Mouse (Mus musculus): ENCODE results near the gene Fat4. TPM values are rescaled to one million over a fixed set of nuclear protein-coding genes. Genes with fewer than 3 reads are reported as not detected.

The Fat4 gene
- polyA plus RNA-seq (2012; rRNA removed): 1.2 and 1.5 TPM in 2 replicates

DNA sequence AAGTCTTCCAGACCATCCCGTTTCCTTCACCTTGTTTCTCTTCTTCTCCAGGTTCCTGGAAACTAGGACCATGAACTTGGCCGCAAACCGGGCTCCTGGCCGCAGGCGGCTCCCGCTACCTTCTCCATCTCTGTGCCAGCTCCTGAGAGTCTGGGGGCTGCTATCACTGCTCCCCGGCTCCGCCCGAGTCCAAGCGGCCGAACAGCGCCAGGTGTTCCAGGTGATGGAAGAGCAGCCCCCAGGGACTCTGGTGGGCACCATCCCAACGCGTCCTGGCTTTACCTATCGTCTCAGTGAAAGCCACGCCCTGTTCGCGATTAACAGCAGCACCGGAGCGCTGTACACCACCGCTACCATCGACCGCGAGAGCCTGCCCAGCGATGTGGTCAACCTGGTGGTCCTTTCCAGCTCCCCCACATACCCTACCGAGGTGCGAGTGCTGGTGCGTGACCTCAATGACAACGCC, at the start of gene Fat4:
TSS of gene Fat4 (plus strand) at position 51 of the 466 bp plus-strand sequence.
- 2% methylated on average over 29 of the region's 29 CpGs for WGBS
- H3K4me3 ChIP-seq (replicated peaks; ENCODE audit: insufficient read depth, low read depth, low read length): peak within 1 kb of the TSS; percentile 56
- H3K27ac ChIP-seq (ENCODE audit: insufficient read depth, low read length): no peak within 1 kb of the TSS
- H3K27me3 ChIP-seq (ENCODE audit: control insufficient read depth, insufficient read depth, low read length): no peaks in the 10 kb centered on the region
- no peak for TF ChIP-seq CTCF (IDR thresholded peaks at IDR 0.05; ENCODE audit: borderline replicate concordance, insufficient read depth, low read depth, low read length)
- TF ChIP-seq POLR2A (IDR thresholded peaks at IDR 0.05; ENCODE audit: borderline replicate concordance, insufficient read depth, low read length): no peak
- H3K4me1 ChIP-seq (ENCODE audit: control insufficient read depth, insufficient read depth, low read length): no peaks in the 10 kb centered on the region
- DNase-seq: peak; percentile 14 to 20

DNA sequence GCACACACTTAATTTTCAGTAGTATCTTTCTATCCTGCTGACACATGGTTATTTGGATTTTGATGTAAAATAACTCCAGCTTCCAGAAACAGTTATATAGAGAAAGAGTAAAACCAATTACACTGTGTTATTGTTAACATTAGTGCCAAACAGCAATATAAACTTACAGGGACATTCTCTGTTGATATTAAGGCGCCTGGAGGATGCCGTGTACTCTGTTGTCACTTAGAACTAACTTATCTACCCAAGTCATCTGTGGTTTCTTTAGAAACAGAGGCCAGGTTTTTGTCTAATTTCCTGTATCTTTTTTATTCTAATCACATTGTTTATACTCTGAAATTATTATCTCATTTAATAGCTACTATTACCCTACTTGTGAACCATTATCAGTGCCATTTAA, 47.3 kb upstream of the Fat4 start:
- H3K4me1 ChIP-seq (ENCODE audit: control insufficient read depth, insufficient read depth, low read length): no peaks in the 10 kb centered on the region
- TF ChIP-seq CTCF (IDR thresholded peaks at IDR 0.05; ENCODE audit: borderline replicate concordance, insufficient read depth, low read depth, low read length): no peak
- TF ChIP-seq POLR2A (IDR thresholded peaks at IDR 0.05; ENCODE audit: borderline replicate concordance, insufficient read depth, low read length): no peak
- H3K4me3 ChIP-seq (replicated peaks; ENCODE audit: insufficient read depth, low read depth, low read length): no peak overlapping the region
- DNase-seq: no peak
- WGBS: 96% methylated on average over 2 of the region's 2 CpGs
- H3K27me3 ChIP-seq (ENCODE audit: control insufficient read depth, insufficient read depth, low read length): no peaks in the 10 kb centered on the region
- H3K27ac ChIP-seq (ENCODE audit: insufficient read depth, low read length): no peak overlapping the region

DNA sequence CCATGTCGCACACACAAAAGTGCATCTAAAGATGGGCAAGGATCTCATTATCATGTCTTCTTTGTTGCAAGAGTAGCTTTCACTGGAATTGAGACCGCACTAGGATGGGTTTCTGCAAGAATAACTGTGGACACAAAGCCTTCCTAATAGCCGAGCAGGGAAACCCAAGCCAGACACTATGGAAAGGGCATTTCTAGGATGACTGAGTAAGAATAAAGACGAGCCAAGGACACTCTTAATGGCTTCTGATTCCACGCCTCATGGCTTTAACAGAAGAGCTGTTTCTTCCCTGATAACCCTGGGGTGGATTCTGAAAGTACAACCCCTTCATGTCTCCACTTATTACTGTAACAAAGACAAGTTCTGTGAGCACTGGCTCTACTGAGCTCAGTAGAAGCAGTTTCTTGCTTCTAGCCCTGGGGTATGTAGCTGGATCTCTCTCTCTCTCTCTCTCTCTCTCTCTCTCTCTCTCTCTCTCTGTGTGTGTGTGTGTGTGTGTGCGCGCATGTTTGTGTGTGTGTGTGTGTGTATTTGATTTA, 43.7 kb upstream of the Fat4 start:
- no peak overlapping the region for H3K4me3 ChIP-seq (replicated peaks; ENCODE audit: insufficient read depth, low read depth, low read length)
- 51% methylated on average over 7 of the region's 7 CpGs for WGBS
- TF ChIP-seq CTCF (IDR thresholded peaks at IDR 0.05; ENCODE audit: borderline replicate concordance, insufficient read depth, low read depth, low read length): no peak
- TF ChIP-seq POLR2A (IDR thresholded peaks at IDR 0.05; ENCODE audit: borderline replicate concordance, insufficient read depth, low read length): no peak
- no peaks in the 10 kb centered on the region for H3K4me1 ChIP-seq (ENCODE audit: control insufficient read depth, insufficient read depth, low read length)
- no peak overlapping the region for H3K27ac ChIP-seq (ENCODE audit: insufficient read depth, low read length)
- DNase-seq: no peak
- no peaks in the 10 kb centered on the region for H3K27me3 ChIP-seq (ENCODE audit: control insufficient read depth, insufficient read depth, low read length)

DNA sequence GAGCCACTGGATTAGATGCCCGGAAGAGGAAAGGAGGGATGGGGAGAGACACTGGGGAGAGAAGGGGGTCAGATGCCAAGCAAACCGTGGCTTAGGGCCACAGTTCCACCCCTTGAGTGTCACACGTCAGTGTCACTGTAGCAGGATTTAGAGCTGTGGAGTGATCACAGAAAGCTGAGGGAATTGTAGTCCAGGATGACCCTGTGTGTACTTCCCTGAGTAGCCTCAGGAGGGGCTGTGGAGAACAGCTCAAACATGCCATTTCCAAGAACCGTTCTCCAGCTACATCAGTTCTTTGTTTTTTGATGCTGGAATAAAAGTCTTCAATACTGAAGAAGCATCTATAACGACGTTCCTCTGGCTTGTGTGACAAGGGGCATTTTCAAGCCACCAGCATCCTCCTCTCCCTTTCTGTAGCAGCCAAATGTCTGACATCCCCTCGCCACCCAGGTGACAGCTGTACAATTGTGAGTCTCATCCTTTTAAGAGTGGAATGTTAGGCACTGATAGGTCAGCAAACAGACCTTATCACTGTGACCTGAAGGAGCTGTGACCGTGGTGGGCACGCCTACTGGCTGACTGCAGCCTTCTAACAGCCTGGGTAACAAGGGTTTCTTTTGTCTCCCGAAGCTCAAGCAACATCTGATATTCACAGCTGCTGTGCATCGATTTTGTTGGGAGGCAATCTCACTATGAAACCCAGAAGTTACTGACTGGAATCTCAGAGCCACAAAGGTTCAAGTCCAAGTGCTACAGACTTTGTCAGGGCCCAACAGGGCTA, 39.9 kb upstream of the Fat4 start:
- Histone ChIP-seq H3K4me1 (ENCODE audit: control insufficient read depth, insufficient read depth, low read length) (no peaks in the 10 kb centered on the region), H3K27me3 (ENCODE audit: control insufficient read depth, insufficient read depth, low read length) (no peaks in the 10 kb centered on the region), H3K27ac (ENCODE audit: insufficient read depth, low read length) (no peak overlapping the region), H3K4me3 (replicated peaks; ENCODE audit: insufficient read depth, low read depth, low read length) (no peak overlapping the region)
- TF ChIP-seq POLR2A (IDR thresholded peaks at IDR 0.05; ENCODE audit: borderline replicate concordance, insufficient read depth, low read length): no peak
- no peak for DNase-seq
- WGBS: 37% methylated on average over 11 of the region's 11 CpGs

DNA sequence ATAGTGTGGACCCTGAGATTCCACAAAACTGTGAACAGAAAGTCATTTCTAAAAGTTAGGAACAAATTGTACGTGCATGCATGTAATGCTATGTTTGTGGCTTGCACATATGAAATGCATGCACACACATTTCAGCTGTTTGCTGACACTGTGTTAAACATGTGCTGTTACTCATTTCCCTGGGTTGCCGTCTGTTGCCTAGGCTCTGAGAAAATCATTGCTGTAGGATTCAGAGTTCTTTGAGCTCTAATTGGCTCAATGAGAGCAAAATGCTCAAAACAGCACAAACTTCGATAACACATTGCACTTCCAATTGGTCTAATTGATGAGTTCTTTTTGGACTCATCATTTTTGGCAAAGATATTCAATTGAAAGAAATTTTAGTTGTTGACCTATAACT, 37.7 kb upstream of the Fat4 start:
- Histone ChIP-seq H3K4me3 (replicated peaks; ENCODE audit: insufficient read depth, low read depth, low read length) (no peak overlapping the region), H3K27ac (ENCODE audit: insufficient read depth, low read length) (no peak overlapping the region), H3K27me3 (ENCODE audit: control insufficient read depth, insufficient read depth, low read length) (no peaks in the 10 kb centered on the region), H3K4me1 (ENCODE audit: control insufficient read depth, insufficient read depth, low read length) (no peaks in the 10 kb centered on the region)
- WGBS: 71% methylated on average over 3 of the region's 3 CpGs
- DNase-seq: no peak
- TF ChIP-seq CTCF (IDR thresholded peaks at IDR 0.05; ENCODE audit: borderline replicate concordance, insufficient read depth, low read depth, low read length): no peak
- no peak for TF ChIP-seq POLR2A (IDR thresholded peaks at IDR 0.05; ENCODE audit: borderline replicate concordance, insufficient read depth, low read length)

DNA sequence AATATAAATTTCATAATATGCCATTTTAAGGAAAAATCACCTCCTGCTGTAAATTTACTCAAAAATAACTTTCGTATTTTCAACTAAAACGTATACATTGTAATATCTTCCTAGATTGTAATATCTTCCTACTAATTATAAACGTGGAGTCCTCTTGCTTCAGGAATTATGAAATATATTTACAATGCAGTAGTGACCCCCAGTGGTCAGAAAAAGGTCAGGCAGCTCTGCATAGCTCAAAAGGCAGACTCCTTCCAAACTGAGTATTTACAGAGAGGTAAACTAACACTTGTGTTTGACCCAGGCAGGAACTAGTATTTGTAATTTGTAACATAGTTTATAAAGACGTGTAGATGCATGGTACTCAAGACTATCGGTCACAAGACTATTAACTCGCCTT, 37.2 kb upstream of the Fat4 start:
- Histone ChIP-seq H3K4me3 (replicated peaks; ENCODE audit: insufficient read depth, low read depth, low read length) (no peak overlapping the region), H3K27me3 (ENCODE audit: control insufficient read depth, insufficient read depth, low read length) (no peaks in the 10 kb centered on the region), H3K4me1 (ENCODE audit: control insufficient read depth, insufficient read depth, low read length) (no peaks in the 10 kb centered on the region), H3K27ac (ENCODE audit: insufficient read depth, low read length) (no peak overlapping the region)
- 29% methylated on average over 6 of the region's 6 CpGs for WGBS
- TF ChIP-seq POLR2A (IDR thresholded peaks at IDR 0.05; ENCODE audit: borderline replicate concordance, insufficient read depth, low read length) (no peak), CTCF (IDR thresholded peaks at IDR 0.05; ENCODE audit: borderline replicate concordance, insufficient read depth, low read depth, low read length) (peak; percentile 41; the same call in 1 of the 2 replicates)
- DNase-seq: peak; percentile 35 to 50

DNA sequence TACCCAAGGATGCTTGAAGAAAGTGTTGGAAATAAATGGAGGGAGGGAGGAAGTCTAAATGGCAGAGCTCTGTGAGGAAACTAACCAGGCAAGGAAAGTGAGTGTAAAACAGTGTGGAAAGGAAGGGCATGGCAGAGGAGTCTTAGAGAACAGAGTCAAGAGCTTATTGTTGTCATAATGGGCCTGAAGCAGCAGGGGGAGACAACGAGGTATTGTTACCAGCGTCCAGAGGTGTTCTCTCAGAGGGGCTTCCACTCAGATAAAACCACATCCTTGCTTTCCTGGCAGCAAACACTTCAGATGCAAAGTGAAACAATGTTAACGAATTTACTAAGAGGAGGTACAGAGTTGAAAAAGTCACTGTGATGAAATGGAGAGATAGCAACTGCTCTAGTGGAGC, 33.1 kb upstream of the Fat4 start:
- Histone ChIP-seq H3K4me1 (ENCODE audit: control insufficient read depth, insufficient read depth, low read length) (no peaks in the 10 kb centered on the region), H3K27me3 (ENCODE audit: control insufficient read depth, insufficient read depth, low read length) (no peaks in the 10 kb centered on the region), H3K4me3 (replicated peaks; ENCODE audit: insufficient read depth, low read depth, low read length) (no peak overlapping the region), H3K27ac (ENCODE audit: insufficient read depth, low read length) (no peak overlapping the region)
- TF ChIP-seq POLR2A (IDR thresholded peaks at IDR 0.05; ENCODE audit: borderline replicate concordance, insufficient read depth, low read length): no peak
- TF ChIP-seq CTCF (IDR thresholded peaks at IDR 0.05; ENCODE audit: borderline replicate concordance, insufficient read depth, low read depth, low read length): no peak
- DNase-seq: no peak
- 29% methylated on average over 3 of the region's 3 CpGs for WGBS

DNA sequence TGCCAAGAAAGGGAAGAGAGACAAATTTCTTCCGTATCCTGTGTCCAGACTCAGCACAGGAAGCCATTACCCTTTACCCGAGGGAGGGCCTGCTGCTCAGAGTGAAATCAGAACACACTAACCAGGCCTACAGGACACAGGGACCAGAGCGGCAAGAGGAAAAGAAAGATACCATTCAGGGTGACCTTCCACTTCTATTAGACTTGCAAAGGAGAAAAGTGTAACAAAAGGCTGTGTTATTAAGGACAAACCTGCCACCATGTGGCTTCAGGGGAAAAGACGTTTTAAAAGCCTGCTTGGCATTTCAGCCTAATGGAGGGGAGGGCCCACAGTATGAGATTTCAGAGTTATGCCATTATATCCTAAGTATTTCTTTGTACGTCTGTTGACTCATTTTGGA, 26.1 kb upstream of the Fat4 start:
- 55% methylated on average over 5 of the region's 5 CpGs for WGBS
- H3K4me3 ChIP-seq (replicated peaks; ENCODE audit: insufficient read depth, low read depth, low read length): no peak overlapping the region
- H3K27me3 ChIP-seq (ENCODE audit: control insufficient read depth, insufficient read depth, low read length): no peaks in the 10 kb centered on the region
- H3K4me1 ChIP-seq (ENCODE audit: control insufficient read depth, insufficient read depth, low read length): no peaks in the 10 kb centered on the region
- no peak for DNase-seq
- no peak overlapping the region for H3K27ac ChIP-seq (ENCODE audit: insufficient read depth, low read length)
- no peak for TF ChIP-seq POLR2A (IDR thresholded peaks at IDR 0.05; ENCODE audit: borderline replicate concordance, insufficient read depth, low read length)
- TF ChIP-seq CTCF (IDR thresholded peaks at IDR 0.05; ENCODE audit: borderline replicate concordance, insufficient read depth, low read depth, low read length): no peak

Data from cerebellum, adult 2 months (tissue).